Mouse (Mus musculus) liver, adult 2 months (tissue): Measurements from ENCODE around the gene Epas1. TPM values are rescaled to one million over a fixed set of nuclear protein-coding genes. Genes with fewer than 3 reads are reported as not detected.
A peak's percentile ranks its signal among the peaks of the same experiment; 100 is the strongest.

ENCODE experiments used
- DNase-seq: peaks from one replicate; pipeline ENCODE4 v3.0.0-alpha.2; 2011; ENCODE audit warnings: low read depth, low spot score; ENCODE audit errors: extremely low read depth
- H3K27ac ChIP-seq: fragments of 200-500 bp; replicated peaks from 2 replicates; pipeline ENCODE4 v1.5.1; 2012; ENCODE audit warnings: low read depth, mild to moderate bottlenecking, control low read depth, inconsistent platforms, low read length; ENCODE audit not compliant: insufficient read depth
- H3K27me3 ChIP-seq: fragments of 200-500 bp; 2 replicates; pipeline ENCODE4 v1.6.1; 2012; ENCODE audit warnings: mild to moderate bottlenecking, moderate library complexity, low read length, inconsistent platforms; ENCODE audit not compliant: control insufficient read depth, insufficient read depth
- H3K36me3 ChIP-seq: fragments of 200-500 bp; 2 replicates; pipeline ENCODE4 v1.6.1; 2012; ENCODE audit warnings: low read length, inconsistent platforms; ENCODE audit not compliant: control insufficient read depth, insufficient read depth
- H3K4me1 ChIP-seq: fragments of 200-500 bp; 2 replicates; pipeline ENCODE4 v1.6.1; 2011; ENCODE audit warnings: low read length; ENCODE audit not compliant: control insufficient read depth, insufficient read depth
- H3K4me3 ChIP-seq: fragments of 200-500 bp; 2 replicates; pipeline ENCODE4 v1.5.1; 2011; ENCODE audit warnings: low read depth, mild to moderate bottlenecking, control low read depth, low read length, moderate library complexity; ENCODE audit not compliant: insufficient read depth
- H3K79me2 ChIP-seq: fragments of 200-500 bp; 2 replicates; pipeline ENCODE4 v1.6.1; 2012; ENCODE audit warnings: inconsistent platforms, mild to moderate bottlenecking, low read length, moderate library complexity; ENCODE audit not compliant: control insufficient read depth, insufficient read depth
- H3K9ac ChIP-seq: fragments of 200-500 bp; 2 replicates; pipeline ENCODE4 v1.6.1; 2012; ENCODE audit warnings: low read depth, mild to moderate bottlenecking, control low read depth, inconsistent platforms, low read length
- CTCF ChIP-seq: fragments of 200-500 bp; IDR thresholded peaks from 2 replicates; pipeline ENCODE4 v1.5.1; 2011; ENCODE audit warnings: low read depth, low read length, control low read depth
- POLR2A ChIP-seq: fragments of 200-500 bp; IDR thresholded peaks from 2 replicates; pipeline ENCODE4 v1.6.1; 2011; ENCODE audit warnings: low read length, control low read depth; ENCODE audit not compliant: insufficient read depth; ENCODE audit errors: extremely low read depth
- WGBS: fragments of 180-500 bp; shearing (Covaris S2); methylation state at CpG from one replicate; pipeline ENCODE4 v1.1.7; 2018; 5-methylcytosine and 5-hydroxymethylcytosine counted together
- polyA plus RNA-seq: library from polyadenylated mRNA; depleted of rRNA; stranded (reverse); fragments of >200 nt; gene quantifications from 2 replicates; pipeline ENCODE4 v1.2.3, GENCODE M21; 2012
- total RNA-seq: library from RNA; depleted of rRNA; stranded (reverse); fragments of >200 nt; gene quantifications from 2 replicates; pipeline ENCODE4 v1.2.3, GENCODE M21; 2014

Epas1 gene
- total and polyA plus RNA-seq, 2 experiments = 34.8 to 41.3 TPM

DNA sequence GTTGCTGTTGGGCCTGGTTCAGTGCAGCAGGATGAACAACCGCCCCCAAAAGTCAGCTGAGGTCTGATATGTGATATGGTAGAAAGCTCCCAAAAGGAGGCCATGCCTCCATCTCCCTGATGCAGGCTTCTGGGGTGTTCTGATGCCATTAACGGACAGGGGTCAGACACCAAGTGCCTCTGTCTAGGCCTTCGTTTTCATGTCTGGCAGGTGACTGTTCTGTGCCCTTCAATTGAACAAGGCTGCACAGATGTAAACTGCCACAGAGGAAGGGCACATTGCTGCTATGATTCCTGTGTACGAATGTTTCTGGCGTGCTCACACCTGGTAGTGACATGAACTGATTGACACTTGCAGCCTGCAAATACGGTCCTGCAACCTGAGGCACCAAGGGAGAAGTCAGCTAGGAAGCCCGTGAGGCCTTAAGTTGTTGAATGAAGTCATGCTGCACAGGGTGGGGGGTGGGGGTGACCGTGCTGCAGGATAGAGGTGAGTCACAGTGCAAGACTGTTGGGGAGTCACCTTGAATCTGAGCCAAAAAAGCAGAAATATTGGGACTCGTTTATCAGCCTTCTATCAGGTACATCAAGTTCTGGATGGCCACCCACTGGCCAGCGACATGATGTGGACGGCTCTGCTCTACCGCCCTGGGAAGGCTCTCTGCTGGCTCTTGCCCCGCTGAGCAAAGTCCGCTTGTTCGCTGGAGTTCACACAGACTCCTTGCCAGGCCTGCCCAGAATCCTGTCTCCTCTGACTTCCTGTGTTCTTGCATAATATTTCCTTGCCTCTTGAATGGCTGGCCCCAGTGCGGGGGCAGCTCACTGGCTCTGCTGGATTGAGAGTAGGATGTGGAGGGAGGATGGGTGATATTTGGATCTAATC, 16.1 kb downstream of the Epas1 start:
- no peaks in the 10 kb centered on the region; the same call in 1 of the 2 replicates for H3K36me3 ChIP-seq
- H3K4me1 ChIP-seq = peaks cover 65% of the 10 kb centered on the region
- no peak overlapping the region for H3K9ac ChIP-seq
- no peak overlapping the region for H3K4me3 ChIP-seq
- 7% methylated on average over 16 of the region's 16 CpGs for WGBS
- TF ChIP-seq CTCF = 0 out of 2 replicates have a peak, but pooled peaks have one; percentile 39
- no peak for TF ChIP-seq POLR2A
- H3K79me2 ChIP-seq = peaks cover 45% of the 10 kb centered on the region; the same call in 1 of the 2 replicates
- peak; percentile 98 for DNase-seq
- H3K27ac ChIP-seq = peak overlapping the region; percentile 62
- H3K27me3 ChIP-seq = no peaks in the 10 kb centered on the region

DNA sequence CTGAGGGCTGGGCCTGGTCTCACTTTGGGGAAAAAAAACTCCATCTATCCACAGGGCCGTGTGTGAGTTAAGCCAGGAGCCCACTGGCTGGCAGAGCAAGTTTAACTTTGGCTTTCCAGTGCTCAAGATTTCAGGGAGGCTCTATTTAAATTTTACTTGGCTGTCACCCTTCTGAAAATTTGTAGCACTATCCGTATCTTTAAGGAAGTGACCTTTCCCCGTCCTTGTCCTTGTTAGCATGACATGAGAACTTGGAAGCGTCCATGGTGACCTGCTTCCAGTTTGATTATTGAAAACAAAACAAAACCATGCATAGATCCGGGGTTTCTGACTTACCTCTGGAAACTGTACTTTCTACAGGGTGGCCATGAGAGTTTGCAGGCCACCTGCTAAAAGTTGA, 17.3 kb downstream of the Epas1 start:
- Histone ChIP-seq H3K9ac (no peak overlapping the region), H3K79me2 (peaks cover 48% of the 10 kb centered on the region; the same call in 1 of the 2 replicates), H3K27ac (peak overlapping the region; percentile 81), H3K4me3 (no peak overlapping the region), H3K36me3 (no peaks in the 10 kb centered on the region; the same call in 1 of the 2 replicates), H3K4me1 (peaks cover 56% of the 10 kb centered on the region), H3K27me3 (no peaks in the 10 kb centered on the region)
- no peak for TF ChIP-seq POLR2A
- no peak for TF ChIP-seq CTCF
- 5% methylated on average over 5 of the region's 5 CpGs for WGBS
- DNase-seq = peak; percentile 64

DNA sequence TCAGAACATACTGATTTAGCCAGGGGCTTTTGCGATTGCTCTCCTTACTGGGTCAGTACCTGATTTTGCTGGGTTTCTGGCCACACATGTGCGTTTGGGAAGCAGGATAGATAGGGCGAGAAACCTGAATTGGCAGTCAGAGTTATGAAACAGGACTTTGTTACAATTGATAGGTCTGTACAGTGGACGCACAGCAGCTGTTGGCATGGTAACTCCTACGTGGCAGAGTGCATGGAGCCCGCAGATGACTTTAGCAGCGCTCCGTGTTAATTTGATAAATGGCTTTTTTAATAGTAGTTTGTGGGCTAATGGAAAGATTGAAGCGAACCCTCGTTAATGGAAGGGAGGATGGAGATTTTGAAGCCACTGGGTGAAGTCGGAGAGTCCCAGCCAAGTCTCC, 18.5 kb downstream of the Epas1 start:
- H3K79me2 ChIP-seq = peaks cover 44% of the 10 kb centered on the region; the same call in 1 of the 2 replicates
- DNase-seq = peak; percentile 89
- 27% methylated on average over 11 of the region's 11 CpGs for WGBS
- TF ChIP-seq POLR2A (no peak), CTCF (no peak)
- H3K4me1 ChIP-seq = peaks cover 51% of the 10 kb centered on the region
- H3K27me3 ChIP-seq = no peaks in the 10 kb centered on the region
- H3K9ac ChIP-seq = 0 out of 2 replicates have a peak overlapping the region, but pooled peaks have one; percentile 28
- H3K4me3 ChIP-seq = no peak overlapping the region
- no peaks in the 10 kb centered on the region; the same call in 1 of the 2 replicates for H3K36me3 ChIP-seq
- peak overlapping the region; percentile 9 for H3K27ac ChIP-seq

DNA sequence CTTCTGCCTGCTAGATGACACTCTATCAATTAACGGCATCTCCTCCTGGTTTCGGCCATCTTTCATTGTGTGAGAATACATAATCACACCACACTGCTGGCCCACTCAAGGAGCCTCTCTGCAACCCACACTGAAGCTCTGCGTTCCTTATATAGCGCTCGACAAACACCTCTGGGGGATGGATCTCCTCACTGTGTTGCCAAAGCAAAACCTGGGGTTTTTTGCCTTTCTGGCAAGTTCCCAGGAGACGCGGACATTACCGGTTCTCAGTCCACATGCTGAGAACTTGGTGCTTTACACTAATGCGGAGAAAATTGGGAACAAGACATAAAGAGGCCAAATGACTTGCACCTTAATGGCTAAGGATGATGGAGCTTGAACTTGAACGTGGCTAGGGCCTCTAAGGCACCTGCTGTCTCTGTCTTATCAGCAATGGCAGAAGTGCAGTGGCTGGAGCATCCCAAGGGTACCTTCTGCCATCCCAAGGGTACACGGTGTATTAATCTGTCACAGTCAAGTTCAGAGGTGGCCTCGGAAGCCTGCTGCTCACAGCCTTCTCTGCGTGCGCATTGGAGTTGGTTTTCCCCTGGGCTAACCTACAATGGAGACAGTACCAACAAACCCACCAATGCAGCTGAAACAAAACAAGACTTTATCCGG, 19.6 kb downstream of the Epas1 start:
- 87% methylated on average over 15 of the region's 15 CpGs for WGBS
- H3K36me3 ChIP-seq = no peaks in the 10 kb centered on the region; the same call in 1 of the 2 replicates
- H3K9ac ChIP-seq = no peak overlapping the region
- no peak overlapping the region for H3K4me3 ChIP-seq
- H3K4me1 ChIP-seq = peaks cover 42% of the 10 kb centered on the region
- TF ChIP-seq CTCF (no peak), POLR2A (no peak)
- H3K79me2 ChIP-seq = peaks cover 36% of the 10 kb centered on the region; the same call in 1 of the 2 replicates
- peak overlapping the region; percentile 9 for H3K27ac ChIP-seq
- DNase-seq = no peak
- no peaks in the 10 kb centered on the region for H3K27me3 ChIP-seq

DNA sequence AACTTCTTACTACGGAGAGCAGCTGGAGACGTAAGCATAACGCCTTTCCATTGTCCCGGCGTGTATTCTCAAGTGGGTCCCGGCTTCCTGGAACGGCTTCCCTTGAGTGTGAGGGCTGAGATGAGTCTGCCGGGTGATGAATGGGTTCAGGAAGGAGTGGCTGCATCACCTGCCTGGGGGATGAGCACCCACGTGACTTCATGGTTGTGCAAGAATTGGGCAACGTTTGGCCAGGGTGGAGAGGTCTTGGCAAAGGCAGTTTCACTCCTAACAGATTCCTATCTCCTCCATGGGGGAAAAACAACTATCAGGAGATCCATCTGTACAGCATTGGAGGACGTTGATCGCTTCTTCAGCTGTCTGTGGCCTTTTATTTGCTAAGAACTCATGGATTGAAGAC, 23.0 kb downstream of the Epas1 start:
- Histone ChIP-seq H3K27me3 (no peaks in the 10 kb centered on the region), H3K27ac (peak overlapping the region; percentile 53), H3K9ac (no peak overlapping the region), H3K4me3 (no peak overlapping the region), H3K79me2 (peaks cover 50% of the 10 kb centered on the region; the same call in 1 of the 2 replicates), H3K36me3 (no peaks in the 10 kb centered on the region; the same call in 1 of the 2 replicates), H3K4me1 (peaks cover 35% of the 10 kb centered on the region)
- WGBS = 20% methylated on average over 12 of the region's 12 CpGs
- DNase-seq = peak; percentile 96
- TF ChIP-seq POLR2A = no peak
- TF ChIP-seq CTCF = no peak
